Mouse (Mus musculus) cortical plate, adult 2 months (tissue): ENCODE measurements around the gene Trmt10a.

Source experiments
- CTCF ChIP-seq: fragments of 200-500 bp; IDR thresholded peaks from 2 replicates; pipeline ENCODE4 v1.5.1; 2011; ENCODE audit warnings: mild to moderate bottlenecking, control low read depth, low read length; ENCODE audit not compliant: insufficient read depth; ENCODE audit errors: extremely low read depth
- POLR2A ChIP-seq: fragments of 200-500 bp; IDR thresholded peaks from 2 replicates; pipeline ENCODE4 v1.6.1; 2011; ENCODE audit warnings: mild to moderate bottlenecking, low read length, control low read depth; ENCODE audit not compliant: insufficient read depth; ENCODE audit errors: extremely low read depth

DNA sequence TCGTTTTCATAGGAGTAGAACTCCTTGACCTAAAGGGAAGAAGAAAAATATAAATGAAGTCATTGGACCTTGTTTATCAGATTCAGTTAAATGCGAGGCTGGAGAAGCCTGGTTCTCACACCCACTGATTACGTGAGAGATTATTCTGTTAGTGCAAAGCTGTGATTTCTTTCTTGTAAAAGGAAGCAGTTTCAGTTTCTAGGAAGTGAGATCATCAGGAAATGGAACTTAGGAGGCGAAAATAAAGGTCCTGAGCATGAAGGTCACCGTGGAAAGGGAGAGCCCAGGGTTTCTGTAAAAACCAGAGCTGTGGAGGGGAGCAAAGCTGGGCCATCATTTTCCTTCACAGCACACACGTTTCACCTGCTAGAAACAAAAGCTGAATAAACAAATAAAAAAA, 24.9 kb upstream of the Trmt10a start:
- no peak for TF ChIP-seq CTCF
- TF ChIP-seq POLR2A, result no peak
